Mouse (Mus musculus): Measurements from ENCODE around the gene Gfap. TPM values are rescaled to one million over a fixed set of nuclear protein-coding genes. Genes with fewer than 3 reads are reported as not detected.

Gfap gene
- polyA plus RNA-seq, 1 experiment from 2014 or later, result 0.23 TPM

Other genes starting within 250 kb of the Gfap start
- gene Meioc, start 237.2 kb downstream of the Gfap start, polyA plus RNA-seq (2014; fragmentation: Nextera tagmentation; extraction: Ambion mirVana), result 0.09 and 0.14 TPM in 2 replicates
- gene Ccdc43, start 203.1 kb downstream of the Gfap start, polyA plus RNA-seq (2014; fragmentation: Nextera tagmentation; extraction: Ambion mirVana), result 39.4 and 42.6 TPM in 2 replicates
- 10.0 and 12.5 TPM in 2 replicates for gene Adam11, start 139.5 kb downstream of the Gfap start, polyA plus RNA-seq (2014; fragmentation: Nextera tagmentation; extraction: Ambion mirVana)
- gene Gjc1, start 81.2 kb downstream of the Gfap start, polyA plus RNA-seq (2014; fragmentation: Nextera tagmentation; extraction: Ambion mirVana), result 41.5 and 47.0 TPM in 2 replicates
- gene Higd1b, start 65.1 kb downstream of the Gfap start, polyA plus RNA-seq (2014; fragmentation: Nextera tagmentation; extraction: Ambion mirVana), result 6.2 and 7.9 TPM in 2 replicates
- 150 and 168 TPM in 2 replicates for gene Eftud2, start 19.9 kb downstream of the Gfap start, polyA plus RNA-seq (2014; fragmentation: Nextera tagmentation; extraction: Ambion mirVana)
- 2.6 and 2.8 TPM in 2 replicates for gene Ccdc103, start 19.7 kb downstream of the Gfap start, polyA plus RNA-seq (2014; fragmentation: Nextera tagmentation; extraction: Ambion mirVana)
- 0.19 TPM in 1 of 2 replicates, not detected in the other for gene Fam187a, start 15.7 kb downstream of the Gfap start, polyA plus RNA-seq (2014; fragmentation: Nextera tagmentation; extraction: Ambion mirVana)
- gene Kif18b, start 24.2 kb upstream of the Gfap start, polyA plus RNA-seq (2014; fragmentation: Nextera tagmentation; extraction: Ambion mirVana), result 4.3 and 5.1 TPM in 2 replicates
- 1.9 and 2.5 TPM in 2 replicates for gene C1ql1, start 45.8 kb upstream of the Gfap start, polyA plus RNA-seq (2014; fragmentation: Nextera tagmentation; extraction: Ambion mirVana)
- gene Nmt1, start 127.3 kb upstream of the Gfap start, polyA plus RNA-seq (2014; fragmentation: Nextera tagmentation; extraction: Ambion mirVana), result 37.0 and 43.8 TPM in 2 replicates
- 207 and 220 TPM in 2 replicates for gene Dcakd, start 127.4 kb upstream of the Gfap start, polyA plus RNA-seq (2014; fragmentation: Nextera tagmentation; extraction: Ambion mirVana)
- gene Plcd3, start 200.7 kb upstream of the Gfap start, polyA plus RNA-seq (2014; fragmentation: Nextera tagmentation; extraction: Ambion mirVana), result 1.1 and 1.4 TPM in 2 replicates
- gene Acbd4, start 200.8 kb upstream of the Gfap start, polyA plus RNA-seq (2014; fragmentation: Nextera tagmentation; extraction: Ambion mirVana), result 10.4 and 11.8 TPM in 2 replicates
- gene Hexim1, start 215.3 kb upstream of the Gfap start, polyA plus RNA-seq (2014; fragmentation: Nextera tagmentation; extraction: Ambion mirVana), result 4.8 and 5.4 TPM in 2 replicates
- 9.6 and 13.4 TPM in 2 replicates for gene Hexim2, start 231.5 kb upstream of the Gfap start, polyA plus RNA-seq (2014; fragmentation: Nextera tagmentation; extraction: Ambion mirVana)